Mouse (Mus musculus) hindbrain, embryonic 16.5 days (tissue): ENCODE results near the gene Edc3. TPM values are rescaled to one million over a fixed set of nuclear protein-coding genes. Genes with fewer than 3 reads are reported as not detected.

Experiments used
- ATAC-seq: fragments of 200-750 bp; cut with Nextera tagmentation; 2 replicates; pipeline ENCODE4 v1.8.0; 2017; ENCODE audit warnings: moderate TSS enrichment, moderate library complexity
- H3K27ac ChIP-seq: fragments of 300-500 bp; sonication (generic); 2 replicates; pipeline ENCODE4 v1.5.1; 2014; ENCODE audit warnings: low read depth, mild to moderate bottlenecking, control low read depth, low read length, moderate library complexity
- H3K27me3 ChIP-seq: fragments of 300-500 bp; sonication (generic); replicated peaks from 2 replicates; pipeline ENCODE4 v1.6.1; 2014; ENCODE audit warnings: low read length; ENCODE audit not compliant: control insufficient read depth, insufficient read depth
- H3K36me3 ChIP-seq: fragments of 300-500 bp; sonication (generic); 2 replicates; pipeline ENCODE4 v1.6.1; 2014; ENCODE audit warnings: mild to moderate bottlenecking, low read length, moderate library complexity, mixed read lengths; ENCODE audit not compliant: control insufficient read depth, insufficient read depth
- H3K4me1 ChIP-seq: fragments of 300-500 bp; sonication (generic); 2 replicates; pipeline ENCODE4 v1.6.1; 2014; ENCODE audit warnings: low read depth, low read length; ENCODE audit not compliant: control insufficient read depth, insufficient read depth
- H3K4me2 ChIP-seq: fragments of 300-500 bp; sonication (generic); 2 replicates; pipeline ENCODE4 v1.6.1; 2014; ENCODE audit warnings: mild to moderate bottlenecking, low read length, control low read depth, moderate library complexity
- H3K4me3 ChIP-seq: fragments of 300-500 bp; sonication (generic); 2 replicates; pipeline ENCODE4 v1.5.1; 2014; ENCODE audit warnings: mild to moderate bottlenecking, low read length, control low read depth, moderate library complexity
- H3K9ac ChIP-seq: fragments of 300-500 bp; sonication (generic); 2 replicates; pipeline ENCODE4 v1.6.1; 2014; ENCODE audit warnings: low read depth, mild to moderate bottlenecking, control low read depth, low read length, moderate library complexity
- H3K9me3 ChIP-seq: fragments of 300-500 bp; sonication (generic); 2 replicates; pipeline ENCODE4 v1.6.1; 2014; ENCODE audit warnings: mild to moderate bottlenecking, low read length, moderate library complexity; ENCODE audit not compliant: control insufficient read depth
- WGBS: fragments of 180-500 bp; shearing (Covaris S2); extraction: QIAGEN DNeasy Blood & Tissue Kit; methylation state at CpG from one replicate; pipeline ENCODE4 v1.1.7; 2014; 5-methylcytosine and 5-hydroxymethylcytosine counted together
- polyA plus RNA-seq: library from polyadenylated mRNA; unstranded; fragments of >200 nt; fragmentation: Nextera tagmentation; extraction: Ambion mirVana; gene quantifications from 2 replicates; pipeline ENCODE4 v1.2.1, GENCODE M21; 2015

Edc3 gene
- polyA plus RNA-seq, 1 experiment from 2014 or later, result 29.7 TPM

DNA sequence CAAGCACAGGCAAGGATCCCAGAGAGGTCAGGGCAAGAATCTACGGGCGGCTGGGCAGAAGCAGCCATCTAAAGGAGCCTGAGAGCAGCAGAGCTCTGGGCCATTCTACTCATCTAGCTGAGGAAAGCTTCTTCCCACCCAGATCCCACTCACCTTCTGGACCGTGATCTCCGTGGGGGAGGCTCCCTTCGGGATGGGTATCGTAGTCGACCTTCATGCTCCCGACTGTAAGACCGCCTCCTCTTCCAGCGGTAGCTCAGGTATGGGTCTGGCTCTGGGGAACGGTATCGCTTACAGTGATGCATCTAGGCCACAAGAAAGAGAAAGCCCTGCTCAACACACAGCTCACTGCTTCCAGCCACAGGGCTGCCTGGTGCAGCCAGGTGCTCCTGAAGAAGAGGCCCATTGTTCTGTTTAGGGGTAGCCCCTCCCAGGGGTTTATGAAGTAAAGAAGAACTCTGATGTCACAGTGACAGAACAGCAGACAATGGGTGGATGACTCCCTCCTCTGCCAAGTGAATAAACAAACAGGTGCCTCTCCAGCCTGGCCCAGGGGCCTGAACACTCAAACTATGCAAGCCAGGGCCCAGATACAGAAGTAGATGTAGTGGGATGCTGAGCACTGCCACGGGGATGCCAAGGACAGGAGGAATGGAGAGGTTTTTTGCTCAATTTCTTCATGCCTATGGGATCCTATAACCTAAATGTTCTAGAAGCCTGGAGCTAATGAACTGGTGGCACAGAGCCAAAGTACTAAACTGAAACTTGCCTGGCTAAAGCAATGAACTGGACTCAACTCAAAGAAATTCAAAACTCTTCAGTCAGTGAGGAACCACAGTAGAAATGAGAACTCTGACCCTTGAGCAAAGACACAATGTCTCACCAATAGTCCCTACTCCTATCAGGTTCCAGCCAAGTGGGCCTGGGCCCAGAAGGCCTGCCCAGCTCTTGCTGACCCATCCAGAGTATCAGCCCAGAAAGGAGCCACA lies 53.5 kb downstream of the Edc3 start:
- Histone ChIP-seq H3K9ac (0 out of 2 replicates have a peak overlapping the region, but pooled peaks have one; percentile 25), H3K27ac (no peak overlapping the region; the same call in 1 of the 2 replicates), H3K27me3 (no peaks in the 10 kb centered on the region), H3K9me3 (no peaks in the 10 kb centered on the region), H3K4me1 (peaks cover 32% of the 10 kb centered on the region), H3K36me3 (peaks cover 40% of the 10 kb centered on the region), H3K4me2 (no peak overlapping the region; the same call in 1 of the 2 replicates), H3K4me3 (no peak overlapping the region)
- ATAC-seq, result no peak
- 91% methylated on average over 13 of the region's 13 CpGs for WGBS

DNA sequence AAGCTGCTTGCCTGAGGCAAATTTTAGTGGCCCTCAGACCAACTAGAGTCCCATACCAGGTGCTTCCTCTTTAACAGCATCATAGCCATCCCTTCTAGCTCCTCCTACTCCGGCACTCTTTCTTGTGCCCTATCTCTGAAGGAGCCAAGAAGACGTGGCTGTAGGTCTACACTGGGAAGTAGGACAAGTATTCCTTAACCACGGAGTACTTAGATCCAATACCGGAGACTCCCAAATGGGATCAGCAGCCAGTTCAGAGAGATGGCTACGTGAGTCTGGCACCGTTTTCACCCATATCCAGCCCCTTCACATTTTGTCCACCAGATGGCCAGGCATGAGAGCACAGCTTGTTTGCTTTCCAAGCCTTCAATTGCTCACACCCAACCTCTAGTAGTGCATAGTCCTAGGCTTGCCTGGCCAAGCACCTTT lies 54.2 kb downstream of the Edc3 start:
- Histone ChIP-seq H3K9me3 (no peaks in the 10 kb centered on the region), H3K4me3 (no peak overlapping the region), H3K4me2 (peak overlapping the region; percentile 84; the same call in 1 of the 2 replicates), H3K36me3 (peaks cover 35% of the 10 kb centered on the region), H3K4me1 (peaks cover 32% of the 10 kb centered on the region), H3K27ac (no peak overlapping the region; the same call in 1 of the 2 replicates), H3K27me3 (no peaks in the 10 kb centered on the region), H3K9ac (0 out of 2 replicates have a peak overlapping the region, but pooled peaks have one; percentile 25)
- no peak for ATAC-seq
- WGBS, result 62% methylated on average over 6 of the region's 6 CpGs

DNA sequence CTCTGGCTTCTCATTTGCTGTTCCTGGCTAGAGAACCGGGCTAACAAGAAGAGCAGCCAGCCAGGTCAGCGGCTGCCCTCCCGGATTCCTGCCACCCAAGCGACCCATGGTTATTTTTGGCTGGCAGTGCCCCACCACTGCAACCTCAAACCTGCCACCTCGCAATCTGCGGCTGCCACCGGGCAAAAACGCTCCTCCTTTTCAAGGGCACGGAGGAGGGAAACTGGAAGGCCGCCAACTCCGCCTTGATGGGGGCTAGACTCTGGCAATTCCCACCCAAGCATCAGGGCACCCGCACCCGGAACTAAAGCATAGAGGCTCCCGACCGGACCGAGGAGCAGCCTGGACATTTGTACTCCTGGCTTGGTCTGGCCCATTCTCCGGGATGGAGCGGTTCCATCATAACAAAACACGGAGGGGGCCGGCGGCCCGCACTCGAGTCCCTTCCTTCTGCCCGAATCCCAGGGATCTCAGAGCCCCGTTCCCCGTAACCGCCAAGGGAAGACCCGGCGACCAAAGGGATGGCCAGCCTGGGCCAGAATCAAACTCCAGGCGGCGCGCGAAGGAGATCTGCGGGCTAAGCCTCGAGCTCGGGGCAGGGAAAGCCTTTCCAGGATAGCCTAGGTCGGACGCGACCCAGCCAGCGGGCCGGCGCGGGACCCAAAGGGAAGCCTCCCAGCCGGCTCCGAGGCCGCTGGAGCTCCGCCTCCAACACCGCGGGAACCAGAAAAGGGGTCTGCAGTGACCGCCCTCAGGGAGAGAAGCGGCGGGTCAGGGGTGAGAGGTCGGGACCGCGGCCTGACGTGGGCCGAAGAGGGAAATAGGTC lies 56.0 kb downstream of the Edc3 start:
- peak; percentile 57 for ATAC-seq
- H3K4me2 ChIP-seq, result peak overlapping the region; percentile 84
- peak overlapping the region; percentile 94 for H3K9ac ChIP-seq
- under 1% methylated on average over 57 of the region's 57 CpGs for WGBS
- H3K4me3 ChIP-seq, result peak overlapping the region; percentile 96
- H3K36me3 ChIP-seq, result peaks cover 21% of the 10 kb centered on the region
- H3K27me3 ChIP-seq, result no peaks in the 10 kb centered on the region
- peak overlapping the region; percentile 99 for H3K27ac ChIP-seq
- H3K4me1 ChIP-seq, result peaks cover 32% of the 10 kb centered on the region
- H3K9me3 ChIP-seq, result no peaks in the 10 kb centered on the region

DNA sequence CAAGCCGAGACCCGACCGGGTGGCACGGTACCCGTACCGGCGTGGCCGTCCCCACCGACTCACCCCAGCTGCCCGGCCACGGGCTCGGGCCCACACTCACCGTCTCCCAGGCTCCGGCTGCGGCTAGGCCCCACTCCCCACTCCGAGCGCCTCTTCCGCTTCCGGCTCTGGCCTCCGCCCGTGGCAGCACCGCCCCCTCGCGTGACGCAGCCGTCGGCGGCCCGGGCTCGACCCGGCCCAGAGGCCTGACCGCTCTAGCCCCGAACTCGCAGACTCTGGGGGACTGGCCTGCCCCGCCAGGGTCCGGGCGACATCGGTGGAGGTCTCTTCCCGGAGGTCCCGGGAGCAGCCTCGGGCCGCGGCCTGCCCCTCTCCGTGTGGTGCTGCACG lies 56.6 kb downstream of the Edc3 start:
- peak overlapping the region; percentile 96 for H3K4me2 ChIP-seq
- H3K27ac ChIP-seq, result peak overlapping the region; percentile 99
- peak overlapping the region; percentile 94 for H3K9ac ChIP-seq
- 0% methylated on average over 39 of the region's 45 CpGs for WGBS
- peaks cover 16% of the 10 kb centered on the region for H3K36me3 ChIP-seq
- H3K4me1 ChIP-seq, result peaks cover 32% of the 10 kb centered on the region
- H3K9me3 ChIP-seq, result no peaks in the 10 kb centered on the region
- H3K4me3 ChIP-seq, result peak overlapping the region; percentile 96
- no peaks in the 10 kb centered on the region for H3K27me3 ChIP-seq
- ATAC-seq, result peak; percentile 93

DNA sequence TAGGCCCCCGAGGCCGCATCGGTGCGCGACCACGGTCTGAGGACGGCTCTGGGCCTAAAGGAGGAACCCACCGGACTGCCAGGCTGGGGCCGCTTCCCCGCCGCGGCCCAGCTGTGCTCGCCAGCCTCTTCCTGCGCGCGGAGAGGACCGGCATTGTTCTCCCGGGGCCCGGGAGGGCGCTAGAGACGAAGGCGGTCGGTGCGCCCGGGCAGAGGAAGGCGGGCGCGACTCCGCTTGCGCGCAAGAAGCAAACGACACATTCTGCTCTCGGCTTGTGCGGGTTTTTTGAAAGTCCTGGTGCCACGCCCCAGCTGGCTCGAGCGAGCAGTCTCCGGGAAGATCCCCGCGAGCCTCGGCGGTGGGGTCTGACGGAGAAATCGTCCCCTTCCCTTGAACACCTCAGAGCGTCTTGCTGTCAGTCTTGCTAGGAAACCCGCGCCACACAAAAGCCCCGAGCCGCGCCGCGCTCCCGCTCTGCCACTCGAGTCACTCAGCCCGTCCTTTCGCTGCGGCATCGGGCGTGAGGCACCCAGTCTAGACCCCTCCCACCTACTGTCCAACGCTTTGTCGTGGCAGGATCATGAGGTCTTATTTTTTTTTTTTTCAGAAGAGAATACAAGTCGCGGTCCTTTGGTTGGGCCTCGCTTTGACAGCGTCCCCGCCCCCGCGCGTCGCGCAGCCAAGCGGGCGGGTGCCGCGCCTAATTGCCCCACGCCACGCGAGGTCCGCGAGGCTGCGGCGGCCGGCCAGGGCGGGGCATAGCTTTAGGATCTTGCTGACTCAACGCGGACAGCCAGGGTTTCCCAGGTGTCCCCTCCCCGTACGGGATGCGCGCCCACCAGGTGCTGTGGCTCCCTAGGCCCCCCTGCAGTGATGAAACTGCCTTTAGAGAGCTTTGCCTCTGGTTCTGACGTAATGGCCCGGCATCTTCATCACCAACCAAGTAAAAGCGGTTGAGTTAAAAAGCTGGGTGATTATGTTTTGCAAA lies 57.3 kb downstream of the Edc3 start, which contains the start of gene Clk3:
Gene Clk3 (minus strand): TSS at position 497 of the 988 bp plus-strand sequence.
- Histone ChIP-seq H3K27me3 (no peaks in the 10 kb centered on the region), H3K27ac (peak within 1 kb of the TSS; percentile 99), H3K4me3 (peak within 1 kb of the TSS; percentile 96), H3K9ac (peak within 1 kb of the TSS; percentile 94), H3K9me3 (no peaks in the 10 kb centered on the region), H3K4me1 (peaks cover 32% of the 10 kb centered on the region), H3K36me3 (peaks cover 9% of the 10 kb centered on the region), H3K4me2 (peak within 1 kb of the TSS; percentile 96)
- peak; percentile 60 for ATAC-seq
- WGBS, result under 1% methylated on average over 93 of the region's 93 CpGs

DNA sequence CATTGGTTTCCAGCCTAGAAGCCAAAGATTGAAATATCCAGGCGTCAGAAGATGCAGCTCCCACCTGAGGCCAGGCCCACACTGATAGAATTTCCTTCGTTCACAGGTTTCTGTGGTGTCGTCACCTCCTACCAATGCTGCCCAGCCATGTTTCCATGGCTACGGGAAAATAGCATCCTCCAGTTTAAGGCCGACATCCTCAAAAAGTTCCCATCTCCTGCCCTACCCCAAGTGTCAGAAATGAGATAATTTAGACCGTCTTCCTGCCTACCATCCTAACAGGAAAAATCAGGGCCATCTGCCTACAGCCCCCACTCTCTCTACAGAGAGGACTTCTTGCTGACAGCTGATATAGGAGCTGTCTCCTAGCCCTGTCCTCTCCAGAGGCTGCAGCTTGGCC lies 58.1 kb downstream of the Edc3 start:
- 26% methylated on average over 6 of the region's 6 CpGs for WGBS
- no peak for ATAC-seq
- peaks cover 1% of the 10 kb centered on the region for H3K36me3 ChIP-seq
- H3K4me3 ChIP-seq, result peak overlapping the region; percentile 96
- H3K9me3 ChIP-seq, result no peaks in the 10 kb centered on the region
- no peaks in the 10 kb centered on the region for H3K27me3 ChIP-seq
- H3K4me1 ChIP-seq, result peaks cover 32% of the 10 kb centered on the region
- peak overlapping the region; percentile 99 for H3K27ac ChIP-seq
- H3K9ac ChIP-seq, result peak overlapping the region; percentile 94
- H3K4me2 ChIP-seq, result peak overlapping the region; percentile 96

DNA sequence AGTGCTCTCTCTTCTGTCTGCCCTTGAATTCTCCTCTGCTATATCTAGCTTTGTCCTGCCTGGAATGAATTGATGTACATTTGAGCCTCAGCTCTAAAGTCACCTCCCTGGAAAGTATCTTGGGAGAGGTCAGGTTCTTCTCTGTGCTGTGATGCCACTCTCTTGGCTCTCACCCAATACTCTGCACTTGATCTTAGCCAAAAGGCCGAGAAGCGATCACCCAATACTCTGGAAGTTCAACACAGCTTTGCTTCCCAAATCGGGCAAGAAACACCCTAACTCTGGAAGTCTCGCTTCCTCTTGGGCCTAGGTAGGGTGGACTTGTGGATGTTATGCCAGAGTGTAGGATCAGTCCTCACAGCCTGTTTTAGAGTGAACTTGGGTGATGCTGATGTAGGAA lies 58.9 kb downstream of the Edc3 start:
- no peak for ATAC-seq
- WGBS, result 95% methylated on average over 4 of the region's 4 CpGs
- no peak overlapping the region for H3K4me3 ChIP-seq
- H3K27ac ChIP-seq, result no peak overlapping the region
- H3K9ac ChIP-seq, result no peak overlapping the region
- no peak overlapping the region for H3K4me2 ChIP-seq
- no peaks in the 10 kb centered on the region for H3K36me3 ChIP-seq
- H3K9me3 ChIP-seq, result no peaks in the 10 kb centered on the region
- H3K4me1 ChIP-seq, result peaks cover 27% of the 10 kb centered on the region
- H3K27me3 ChIP-seq, result no peaks in the 10 kb centered on the region

DNA sequence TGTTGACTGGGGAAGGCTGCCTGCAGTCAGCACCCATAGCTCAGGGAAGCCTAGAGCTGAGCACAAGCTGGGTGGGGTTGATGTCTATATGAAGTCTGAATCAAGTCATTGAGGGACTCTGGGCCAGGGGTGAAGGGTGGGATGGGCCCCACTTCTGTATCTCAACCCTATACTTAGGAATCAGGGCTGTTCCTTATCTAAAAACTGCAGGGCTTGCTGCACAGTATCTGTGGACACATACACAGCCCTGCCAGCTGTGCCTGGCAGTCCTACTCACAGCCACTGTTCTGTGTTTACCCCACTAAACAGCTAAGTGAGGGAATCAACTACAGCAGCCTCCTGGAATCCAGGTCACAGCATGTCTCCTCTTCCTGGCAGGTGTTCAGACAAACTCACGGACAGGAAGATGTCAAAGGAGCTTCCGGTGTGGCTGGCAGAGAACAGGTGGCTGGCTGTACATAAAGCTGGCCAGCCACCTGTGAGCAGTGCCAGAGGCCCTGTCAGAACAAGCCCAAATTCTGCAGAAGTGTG lies 61.3 kb downstream of the Edc3 start:
- ATAC-seq, result no peak
- WGBS, result 63% methylated on average over 2 of the region's 2 CpGs

More for the DNA sequence above, 61.3 kb downstream of the Edc3 start:
- Histone ChIP-seq H3K9me3 (no peaks in the 10 kb centered on the region), H3K27me3 (no peaks in the 10 kb centered on the region), H3K4me2 (no peak overlapping the region), H3K4me3 (no peak overlapping the region), H3K36me3 (no peaks in the 10 kb centered on the region), H3K4me1 (peaks cover 8% of the 10 kb centered on the region), H3K27ac (no peak overlapping the region), H3K9ac (no peak overlapping the region)
